Mouse (Mus musculus): ENCODE measurements around the gene Srms.

Srms gene

DNA sequence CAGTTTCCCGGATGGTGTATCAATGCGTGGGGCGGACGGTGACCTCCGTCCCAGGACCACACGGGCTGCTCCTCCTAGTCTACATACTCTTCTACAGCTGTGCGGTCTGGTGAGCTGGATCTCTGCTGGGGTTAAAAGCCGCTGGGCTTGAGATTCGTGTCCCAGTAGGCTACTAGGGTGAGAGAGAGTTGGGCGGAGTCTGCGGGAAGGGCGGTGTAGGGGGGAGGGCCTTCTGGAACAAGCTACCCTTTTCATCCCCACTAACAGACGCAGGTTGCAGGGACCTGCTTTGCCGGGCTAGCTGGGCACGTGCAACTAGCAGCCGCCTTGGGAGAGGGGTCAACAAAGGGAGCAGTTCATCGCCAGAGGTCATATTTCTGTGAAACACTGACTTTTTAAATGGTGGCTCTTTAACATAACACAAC is at the start of gene Srms:
TSS of gene Srms (minus strand) at position 165 of the 425 bp plus-strand sequence.
- DNase-seq (ENCODE audit: low read depth, low spot score) = peak; percentile 81

DNA sequence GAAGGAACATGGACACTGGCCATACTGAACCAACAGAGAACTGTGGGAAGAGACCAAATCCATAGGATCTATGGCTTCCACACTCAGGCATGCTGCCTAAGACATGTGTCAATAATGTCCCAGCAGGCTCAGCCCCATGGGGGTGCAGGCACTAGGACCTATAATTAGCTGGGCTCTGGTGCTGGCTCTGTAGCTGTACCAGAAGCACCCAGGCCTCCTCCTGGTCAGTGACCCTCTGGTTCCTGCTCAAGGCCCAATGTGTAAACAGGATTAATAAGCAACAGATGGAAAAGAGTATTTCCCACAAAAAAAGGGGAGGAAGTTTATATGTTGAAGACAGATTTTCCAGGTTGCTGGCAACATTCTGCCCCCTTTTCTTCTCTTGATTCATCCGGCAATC is 40.3 kb upstream of the Srms start:
- DNase-seq (ENCODE audit: low read depth, low spot score) = no peak

DNA sequence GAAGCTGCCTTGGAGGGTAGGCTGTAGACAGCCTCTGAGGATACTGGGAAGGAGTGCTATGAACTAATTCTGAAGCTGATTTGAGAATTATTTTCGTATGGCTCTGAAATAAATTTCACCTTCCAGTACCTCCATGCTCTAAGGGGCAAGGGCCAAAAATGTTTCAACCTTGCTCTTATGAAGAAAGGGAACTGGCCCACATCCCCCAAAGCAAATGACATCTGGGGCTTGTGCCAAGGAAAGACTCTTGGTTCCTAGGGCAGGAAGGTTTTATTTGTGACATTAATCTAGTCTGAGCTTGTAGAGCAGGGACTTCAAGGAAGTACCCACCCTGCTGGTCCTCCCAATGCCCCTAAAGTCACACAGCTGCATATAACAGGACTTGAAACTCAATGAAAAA is 38.9 kb upstream of the Srms start:
- DNase-seq (ENCODE audit: low read depth, low spot score) = no peak

DNA sequence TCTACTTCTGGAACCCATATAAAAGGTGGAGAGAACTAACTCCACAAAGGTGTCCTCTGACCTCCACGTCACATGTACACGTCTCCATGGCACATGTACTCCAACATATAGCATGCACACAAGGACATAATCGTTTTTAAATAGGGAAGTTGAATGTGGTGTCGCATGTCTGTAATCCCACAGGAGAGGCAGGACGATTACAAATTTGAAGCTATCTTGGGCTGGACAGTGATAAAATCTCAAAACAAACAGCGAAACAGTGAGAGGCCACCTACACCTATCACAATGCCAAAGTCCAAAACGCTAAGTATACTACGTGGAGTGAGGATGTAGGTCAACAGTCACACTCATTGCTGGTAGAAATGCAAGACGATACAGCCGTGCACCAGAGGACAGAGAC is 36.2 kb upstream of the Srms start:
- no peak for DNase-seq (ENCODE audit: low read depth, low spot score)

DNA sequence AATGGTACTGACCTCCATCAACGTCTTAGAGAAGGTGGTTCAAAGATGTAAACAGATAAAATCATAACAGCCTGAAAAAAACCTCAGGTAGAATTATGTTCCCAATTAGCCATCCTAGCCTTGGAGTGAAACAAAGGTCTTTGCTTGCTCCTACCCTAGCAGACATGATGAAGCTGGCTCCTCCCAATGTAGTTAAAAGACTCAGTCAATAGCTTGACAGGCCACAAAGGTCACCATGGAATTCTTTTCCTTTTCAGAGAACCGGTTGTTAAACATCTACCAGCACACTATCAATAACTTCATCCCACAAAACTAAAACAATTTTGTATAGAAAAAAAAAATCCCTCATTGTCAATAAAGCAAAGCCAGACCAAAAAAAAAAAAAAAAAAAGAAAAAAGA is 32.0 kb upstream of the Srms start:
- peak; percentile 15 for DNase-seq (ENCODE audit: low read depth, low spot score)

DNA sequence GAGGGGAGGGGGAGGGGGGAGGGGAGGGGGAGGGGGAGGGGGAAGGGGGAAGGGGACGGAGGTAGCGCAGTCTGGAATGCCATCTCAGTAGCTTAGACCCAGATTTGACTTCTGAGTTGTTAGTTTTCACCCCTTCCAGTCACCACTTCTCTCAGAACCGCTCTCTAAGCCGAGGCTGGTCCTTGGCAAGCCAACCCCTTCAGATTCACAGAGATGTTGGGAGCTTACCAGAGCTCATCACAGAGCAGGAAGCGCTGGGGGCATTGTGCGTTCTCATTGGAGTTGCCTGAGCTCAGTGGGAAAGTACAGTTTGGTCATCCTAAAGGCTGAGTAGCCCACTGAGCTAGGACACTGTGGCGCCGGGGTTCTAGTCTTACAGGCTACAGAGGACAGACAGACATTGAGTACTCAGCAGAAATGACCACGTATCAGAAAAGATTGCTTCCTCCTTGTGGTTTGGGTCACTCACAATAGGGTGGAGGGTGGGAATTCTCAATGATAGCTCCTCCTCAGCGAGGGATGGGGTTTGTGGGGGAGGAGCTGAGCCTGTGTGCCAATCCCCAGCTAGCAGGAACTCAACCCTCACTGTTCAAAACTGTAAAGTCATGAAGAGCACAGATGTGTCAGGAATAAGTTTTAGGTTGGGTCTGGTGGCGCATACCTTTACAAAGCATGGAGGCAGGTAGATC is 30.9 kb upstream of the Srms start:
- peak; percentile 93 for DNase-seq (ENCODE audit: low read depth, low spot score)

DNA sequence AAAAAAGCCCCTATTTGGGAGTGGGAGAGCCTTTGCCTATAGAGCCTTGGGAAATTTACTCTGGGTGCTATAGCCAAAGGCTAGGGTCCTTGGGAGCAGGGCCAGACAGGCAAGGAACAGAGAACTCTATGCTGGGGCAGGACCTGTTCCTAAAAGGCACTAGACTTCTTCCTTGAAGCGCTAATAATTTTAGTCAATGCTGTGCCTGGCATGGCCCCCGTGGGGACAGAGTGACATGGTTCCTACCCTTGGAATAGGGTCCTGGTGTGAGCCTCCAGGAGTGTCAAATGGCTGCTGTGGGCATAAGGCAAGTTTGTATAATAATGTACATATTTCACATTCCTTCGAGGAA is 29.3 kb upstream of the Srms start:
- no peak for DNase-seq (ENCODE audit: low read depth, low spot score)

DNA sequence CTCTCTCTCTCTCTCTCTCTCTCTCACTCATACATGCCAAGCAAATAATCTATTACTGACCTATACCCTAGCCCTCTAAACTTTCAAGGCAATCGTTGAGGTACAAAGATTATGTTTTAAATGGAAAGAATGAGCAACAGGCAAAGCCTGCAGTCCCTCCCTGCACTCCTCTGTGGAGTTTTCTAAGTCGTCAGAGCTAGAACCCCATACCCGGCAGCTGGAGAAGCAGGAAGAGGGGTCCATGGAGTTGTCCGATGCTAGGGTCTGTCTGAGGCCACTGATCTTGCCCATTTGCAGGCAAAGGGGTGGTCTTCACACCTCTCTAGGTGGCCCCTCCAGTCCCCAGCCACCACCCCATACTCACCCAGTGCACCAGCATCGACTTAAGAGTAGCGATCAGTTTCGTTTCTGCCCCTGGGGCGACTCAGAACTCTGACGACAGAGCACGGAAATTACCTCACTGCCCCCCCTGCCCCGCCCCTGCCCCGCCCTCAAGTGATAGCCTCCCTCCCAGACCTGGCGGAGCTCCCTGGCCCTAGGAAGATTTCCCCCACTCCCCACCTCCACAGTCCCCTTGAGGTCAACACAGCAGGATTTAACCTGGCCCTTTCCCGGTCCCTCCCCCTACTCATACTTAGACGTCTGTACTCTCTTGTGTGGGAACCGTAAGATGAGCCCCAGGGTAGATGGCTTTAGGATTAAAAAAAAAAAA is 28.8 kb upstream of the Srms start, which contains the start of gene Helz2:
TSS of gene Helz2 (minus strand) at position 426 of the 712 bp plus-strand sequence.
- peak; percentile 39 for DNase-seq (ENCODE audit: low read depth, low spot score)

DNA sequence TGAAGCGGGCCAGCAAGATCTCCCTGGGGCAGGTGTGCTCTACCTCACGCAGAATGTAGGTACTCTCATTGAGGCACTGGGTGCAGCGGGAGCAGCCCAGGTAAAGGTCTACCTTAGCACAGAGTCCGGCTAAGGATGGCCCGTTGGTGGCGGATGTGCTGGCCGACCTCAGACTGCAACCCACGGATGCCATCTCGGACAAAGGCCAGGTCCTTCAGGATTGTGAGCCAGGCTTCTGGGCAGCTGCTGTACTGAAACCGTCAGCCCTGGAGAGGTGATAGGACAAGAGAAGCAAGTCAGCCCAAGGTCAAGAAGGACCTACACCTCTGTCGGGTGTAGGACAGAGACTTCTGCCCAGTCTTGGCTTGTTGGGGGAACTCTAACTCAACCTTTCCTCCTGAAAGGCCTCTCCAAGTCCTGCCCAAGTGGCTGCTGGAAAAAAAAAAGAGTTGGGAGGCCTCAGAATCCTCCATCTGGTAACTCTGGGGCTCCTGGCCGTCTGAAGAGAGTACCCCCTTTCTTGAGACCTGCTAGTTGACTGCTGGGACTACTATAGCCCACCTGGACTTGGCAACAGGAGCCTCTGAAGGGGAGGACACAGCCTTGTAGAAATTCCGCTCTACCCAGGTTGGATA is 27.9 kb upstream of the Srms start:
- no peak for DNase-seq (ENCODE audit: low read depth, low spot score)

DNA sequence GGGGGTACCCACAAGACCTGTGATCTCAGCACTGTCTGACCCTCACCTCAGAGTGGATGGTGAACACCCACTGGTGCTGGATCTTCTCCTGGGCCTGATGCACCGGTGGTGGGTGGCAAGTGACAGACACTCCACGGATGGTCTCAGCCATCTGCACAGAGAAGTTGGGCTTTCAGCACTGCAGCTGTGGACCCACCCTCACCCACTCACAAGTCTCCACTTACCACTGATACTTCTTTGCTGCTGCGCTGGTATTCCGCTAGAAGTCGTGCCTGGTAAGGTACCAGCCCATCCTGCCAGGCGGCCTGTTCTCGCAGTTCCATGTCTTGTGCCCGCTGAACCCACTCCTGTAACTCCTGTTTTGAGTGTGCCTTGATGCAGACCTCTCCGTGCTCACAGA is 26.3 kb upstream of the Srms start:
- DNase-seq (ENCODE audit: low read depth, low spot score) = no peak

DNA sequence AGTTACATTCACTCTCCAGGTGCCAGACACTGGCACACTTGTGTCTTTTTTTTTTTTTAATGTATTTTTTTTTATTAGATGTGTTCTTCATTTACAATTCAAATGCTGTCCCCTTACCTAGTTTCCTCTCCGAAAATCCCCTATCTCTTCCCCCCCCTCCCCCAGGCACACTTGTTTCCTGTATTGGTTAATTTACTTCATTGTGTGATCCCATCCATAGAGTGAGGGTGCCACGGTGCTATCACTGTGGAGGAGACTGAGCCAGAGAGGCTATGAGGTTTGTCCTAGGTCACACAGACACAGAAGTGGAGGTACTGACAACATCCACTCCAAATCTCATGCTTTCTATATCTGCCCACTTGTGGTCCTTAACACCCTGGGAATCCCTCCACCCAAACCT is 25.9 kb upstream of the Srms start:
- no peak for DNase-seq (ENCODE audit: low read depth, low spot score)

DNA sequence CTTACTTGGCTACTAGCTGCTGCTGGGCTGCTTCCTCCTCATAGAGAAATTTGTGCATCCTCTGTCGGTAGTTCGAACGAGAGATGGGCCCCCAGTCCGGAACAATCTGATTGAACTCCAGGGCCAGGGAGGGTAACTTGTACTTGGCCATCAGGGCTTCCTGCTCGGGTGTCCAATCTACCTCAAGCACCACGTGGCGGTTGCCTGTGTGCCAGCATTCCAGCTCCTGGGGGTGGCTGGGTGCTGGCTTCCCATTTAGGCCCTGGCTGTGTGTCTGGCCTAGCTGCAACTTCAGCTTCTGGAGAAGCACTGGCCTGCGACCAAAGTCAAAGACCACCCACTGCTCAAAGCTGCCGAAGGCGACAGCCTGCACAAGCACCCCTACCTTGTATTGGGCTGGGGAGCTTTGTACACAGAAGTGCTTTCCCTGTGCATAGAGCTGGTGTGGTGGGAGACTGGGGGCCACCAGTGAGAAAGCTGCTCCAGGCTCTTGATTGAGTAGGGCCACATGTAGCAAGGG is 25.2 kb upstream of the Srms start:
- no peak for DNase-seq (ENCODE audit: low read depth, low spot score)

DNA sequence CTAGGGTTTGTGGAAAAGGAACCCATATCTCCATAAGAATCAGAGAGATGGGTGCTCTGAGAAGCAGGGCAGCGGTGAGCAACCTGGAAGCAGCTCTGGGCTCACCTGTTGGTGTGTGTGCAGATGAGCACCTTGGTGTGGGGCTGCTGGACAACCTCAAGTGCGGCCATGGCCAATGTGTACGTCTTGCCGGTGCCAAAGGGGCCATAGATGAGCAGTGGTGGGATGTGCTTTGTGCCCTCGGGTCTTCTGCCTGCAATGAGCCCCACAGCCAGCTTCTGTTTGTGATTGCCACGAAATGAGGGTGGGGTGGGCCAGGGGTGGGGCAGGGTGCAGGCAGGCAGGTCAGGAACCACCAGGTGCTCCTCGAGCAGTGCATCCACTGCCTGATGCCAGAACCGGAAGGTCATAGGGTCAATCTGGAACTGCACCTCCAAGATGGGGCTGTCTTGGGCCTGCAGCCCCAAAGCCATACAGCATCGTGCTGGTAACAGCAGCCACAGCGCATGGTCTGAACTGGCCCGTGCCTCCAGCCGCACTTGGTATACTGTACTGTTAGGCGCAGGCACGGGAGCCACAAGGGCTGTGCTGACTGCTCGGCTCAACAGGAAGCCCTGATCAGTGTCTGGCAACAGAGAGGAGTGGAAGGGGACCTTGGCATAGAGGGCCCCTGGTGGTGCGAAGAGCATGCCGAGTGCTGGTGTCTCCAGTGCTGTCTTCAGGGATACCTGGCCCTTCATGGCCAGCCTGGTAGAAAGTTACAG is 24.4 kb upstream of the Srms start:
- peak; percentile 17 for DNase-seq (ENCODE audit: low read depth, low spot score)

DNA sequence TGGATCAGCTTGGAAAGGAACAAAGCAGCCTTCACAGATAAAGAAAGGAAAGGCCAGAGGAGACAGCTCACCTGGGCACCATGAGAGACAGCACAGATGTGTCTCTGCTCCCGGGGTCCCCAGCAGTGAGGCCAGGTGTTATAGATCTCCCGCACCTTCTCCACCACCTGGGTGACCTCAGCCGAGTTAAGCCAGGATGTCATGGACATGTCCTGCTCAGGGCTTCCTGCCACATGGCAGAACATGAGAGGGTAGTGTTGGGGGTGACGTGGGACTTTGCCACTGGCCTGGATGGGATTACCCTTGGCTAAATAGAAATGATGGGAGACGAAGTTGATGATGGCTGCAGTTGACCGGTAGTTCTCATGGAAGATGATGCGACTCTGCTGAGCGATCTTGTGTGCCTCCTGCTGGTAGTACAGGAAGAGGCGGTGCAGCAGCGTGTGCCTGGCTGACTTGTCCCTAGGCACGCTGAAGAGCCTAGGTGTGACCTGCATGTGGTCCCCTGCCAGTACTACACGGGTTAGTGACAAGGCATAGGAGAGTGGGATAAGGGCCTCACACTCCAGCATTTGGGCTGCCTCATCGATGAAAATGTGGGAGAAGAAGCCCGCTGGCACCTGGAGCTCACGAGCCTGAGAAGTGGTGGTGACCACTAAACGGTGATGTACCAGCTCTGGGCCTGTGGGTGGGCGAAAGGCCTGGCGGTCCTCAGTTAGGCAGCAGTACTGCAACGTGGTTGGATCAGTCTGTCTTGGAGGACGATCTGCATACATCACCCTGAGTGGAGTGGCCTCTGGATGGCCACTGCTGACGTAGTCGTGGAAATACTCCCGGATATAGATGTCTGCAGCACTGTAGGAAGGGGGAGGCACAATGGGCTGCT is 22.9 kb upstream of the Srms start:
- DNase-seq (ENCODE audit: low read depth, low spot score) = peak; percentile 39

DNA sequence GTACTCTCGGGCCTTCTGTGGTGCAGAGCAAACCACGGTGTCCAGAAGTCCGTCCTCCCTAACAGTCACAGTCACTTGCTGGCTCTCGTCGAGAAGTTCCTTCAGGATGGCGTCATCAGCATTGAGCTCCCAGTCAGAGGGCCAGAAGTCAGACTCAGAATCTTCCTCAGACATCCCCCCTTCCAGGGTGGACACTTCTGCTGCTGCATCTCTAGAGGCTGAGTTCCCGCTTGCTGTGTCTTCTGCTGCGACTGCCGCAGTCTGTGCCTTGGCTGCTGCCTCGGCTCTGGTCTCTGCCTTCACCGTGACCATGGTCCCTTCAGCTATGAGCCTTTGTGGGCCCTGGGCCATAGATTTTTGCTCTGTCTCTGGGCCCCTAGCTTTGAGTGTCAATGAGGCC is 21.7 kb upstream of the Srms start:
- DNase-seq (ENCODE audit: low read depth, low spot score) = peak; percentile 3

DNA sequence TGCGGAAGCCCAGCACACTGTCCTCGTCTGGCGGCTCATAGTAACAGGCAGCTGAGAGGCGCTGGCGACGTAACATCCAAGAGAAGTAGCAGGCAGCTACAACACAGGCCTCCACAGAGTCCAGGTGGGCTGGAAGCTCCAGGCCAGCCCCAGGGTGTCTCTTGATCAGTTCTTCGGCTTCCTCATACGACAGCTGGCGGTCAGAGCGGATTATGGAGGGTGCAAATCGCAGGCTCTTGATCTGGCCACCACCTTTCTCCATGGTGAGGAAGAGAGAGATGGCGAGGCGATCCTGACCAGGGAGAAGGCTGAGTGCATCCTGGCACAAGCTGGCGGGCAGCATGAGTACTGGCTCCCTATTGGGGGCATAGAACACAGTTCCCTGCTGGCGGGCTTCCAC is 20.5 kb upstream of the Srms start:
- DNase-seq (ENCODE audit: low read depth, low spot score) = no peak

DNA sequence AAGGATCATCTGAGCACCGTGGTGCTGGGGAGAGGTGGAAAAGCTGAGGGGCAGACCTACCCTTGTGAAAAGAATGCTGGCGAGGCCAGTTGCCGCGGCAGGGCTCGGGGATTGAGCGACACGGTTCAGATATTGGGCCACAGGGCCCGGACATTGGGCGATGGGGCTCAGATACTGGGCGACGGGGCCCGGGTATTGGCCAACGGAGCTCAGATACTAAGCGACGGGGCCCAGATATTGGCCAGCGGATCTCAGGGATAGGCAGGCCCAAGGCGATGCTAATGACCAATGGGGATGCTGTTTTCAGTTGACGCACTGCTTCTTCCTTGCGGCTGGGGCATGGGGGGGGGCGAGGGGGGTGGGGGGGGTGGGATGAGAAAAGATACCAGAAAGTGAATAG is 18.2 kb upstream of the Srms start:
- DNase-seq (ENCODE audit: low read depth, low spot score) = peak; percentile 25

DNA sequence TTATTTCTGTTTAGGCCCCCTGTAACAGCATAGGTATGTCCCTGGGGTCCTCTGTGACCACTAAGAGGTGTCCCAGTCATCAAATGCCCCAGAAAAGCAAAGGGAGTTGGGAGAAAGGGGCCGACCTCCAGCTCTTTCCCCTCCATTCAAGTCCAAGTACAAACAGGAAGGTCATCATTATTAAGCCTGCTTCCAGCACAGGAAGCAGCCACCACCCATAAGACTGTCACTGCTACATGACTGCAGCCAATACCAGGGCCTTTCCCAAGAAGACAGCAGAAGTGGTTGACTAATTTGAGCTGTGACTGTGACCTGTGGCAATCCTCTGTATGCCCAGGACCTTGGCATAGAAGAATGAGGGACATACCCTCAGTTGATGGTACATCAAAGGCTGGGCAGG is 15.3 kb upstream of the Srms start:
- no peak for DNase-seq (ENCODE audit: low read depth, low spot score)

DNA sequence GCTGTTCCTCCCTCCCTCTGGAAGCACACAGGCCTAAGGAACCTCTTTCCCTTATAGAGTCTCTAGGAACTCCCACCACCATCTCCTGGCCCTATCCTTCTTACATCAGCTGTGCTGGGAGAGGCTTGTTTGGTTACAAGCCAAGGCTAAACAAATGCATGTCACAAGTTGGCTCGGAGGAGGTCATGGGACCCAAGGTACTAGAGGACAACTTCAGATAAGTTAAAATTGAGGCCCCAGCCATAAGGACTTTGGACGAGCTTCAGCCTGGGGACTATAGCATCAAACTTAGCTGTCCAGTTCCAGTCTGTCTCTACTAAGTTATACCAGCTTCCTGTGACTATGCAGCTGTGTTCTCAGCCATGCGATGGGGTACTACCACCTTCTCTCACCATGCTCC is 14.1 kb upstream of the Srms start:
- DNase-seq (ENCODE audit: low read depth, low spot score) = no peak

DNA sequence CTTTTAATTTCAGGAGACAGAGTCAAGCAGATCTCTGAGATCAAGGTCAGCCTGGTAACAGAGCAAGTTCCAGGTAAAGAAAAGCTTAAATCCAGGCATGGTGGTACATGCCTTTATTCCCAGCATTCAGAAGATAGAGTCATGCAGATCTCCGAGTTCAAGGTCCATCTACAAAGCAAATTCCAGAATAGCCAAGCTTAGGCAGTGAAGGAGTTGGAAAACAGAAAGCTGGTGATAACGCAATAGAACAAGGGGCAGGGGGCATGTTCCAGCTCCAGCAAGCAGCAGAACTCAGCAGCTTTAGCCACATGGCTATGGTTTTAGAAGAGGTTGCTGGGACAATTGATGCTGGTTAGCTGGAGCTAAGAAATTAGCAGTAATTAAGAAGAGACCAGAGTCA is 12.0 kb upstream of the Srms start:
- no peak for DNase-seq (ENCODE audit: low read depth, low spot score)

DNA sequence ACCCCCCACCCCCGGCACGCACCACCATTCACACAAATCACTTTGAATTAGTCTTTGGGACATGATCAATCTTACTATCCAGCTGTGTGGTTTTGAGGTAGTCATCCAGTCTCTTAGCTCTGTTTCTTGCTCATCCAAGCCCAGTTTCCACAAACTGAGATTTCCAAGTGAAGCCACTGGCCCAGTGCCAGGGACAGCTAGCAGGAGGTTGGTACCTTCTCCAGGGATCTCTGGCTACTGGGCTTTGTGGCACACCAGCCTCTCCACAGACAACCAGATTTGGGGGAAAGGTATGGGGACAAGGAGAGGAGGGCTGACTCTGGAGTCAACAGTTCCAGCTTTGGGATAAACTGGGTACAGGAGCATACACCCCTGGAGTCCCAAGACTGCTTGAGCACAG is 7.4 kb upstream of the Srms start:
- no peak for DNase-seq (ENCODE audit: low read depth, low spot score)

Measured in R1 (cell line).